Mouse (Mus musculus) spleen, adult 18-20 months (tissue): Measurements from ENCODE around the gene Lypd8.

ENCODE experiments used
- DNase-seq, 2 experiments: peaks; one replicate each; pipeline ENCODE4 v3.0.0; 2022; ENCODE audit warnings: mixed read lengths in 2 of 2

The Lypd8 gene

DNA sequence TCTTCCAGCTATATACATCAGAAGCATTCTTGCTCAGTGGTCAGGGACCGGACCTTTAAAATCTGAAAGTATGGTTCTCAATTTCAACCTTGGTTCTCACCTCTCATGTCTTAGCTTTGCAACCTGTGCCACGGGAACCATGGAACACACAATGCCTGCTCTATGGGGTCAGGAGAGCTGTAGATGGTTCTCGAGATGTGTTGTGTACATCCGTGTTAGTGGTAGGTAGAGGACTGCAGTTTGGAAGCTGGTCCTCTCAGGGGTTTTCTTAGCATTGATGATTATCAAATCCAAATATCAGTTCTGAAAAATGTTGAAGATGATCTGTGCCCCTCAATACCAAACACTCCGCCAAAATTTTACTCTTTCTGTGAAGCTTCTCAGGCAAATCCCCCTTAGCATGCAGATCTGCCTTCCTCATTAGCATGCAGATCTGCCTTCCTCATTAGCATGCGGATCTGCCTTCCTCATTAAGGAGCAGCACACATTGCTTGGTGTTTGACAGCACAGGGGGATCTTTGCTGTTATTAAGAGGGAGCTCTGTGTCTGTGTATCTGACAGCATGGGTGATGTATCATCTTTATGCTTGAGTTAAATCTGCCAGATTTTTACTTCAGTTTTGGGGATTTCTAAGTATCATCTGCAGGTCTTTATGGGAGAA, 21.3 kb downstream of the Lypd8 start:
- DNase-seq = no peak

DNA sequence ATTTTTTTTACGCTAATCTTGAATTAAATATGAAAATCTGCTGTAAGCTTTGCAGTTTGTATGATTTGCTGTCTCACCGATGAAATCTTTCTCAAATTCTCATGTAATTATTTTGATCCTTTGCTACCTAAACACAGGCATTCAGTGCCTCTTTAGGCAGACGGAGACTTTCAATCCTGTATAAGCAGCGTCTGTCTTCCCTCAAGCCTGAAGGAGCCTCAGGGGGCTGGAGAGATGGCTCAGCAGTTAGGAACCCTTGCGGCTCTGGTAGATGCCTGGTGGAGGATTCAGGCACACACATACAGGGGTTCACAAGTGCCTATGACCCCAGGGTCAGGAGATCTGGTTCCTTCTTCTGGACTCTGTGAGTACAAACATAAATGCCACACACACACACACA, 21.8 kb downstream of the Lypd8 start:
- DNase-seq = no peak

DNA sequence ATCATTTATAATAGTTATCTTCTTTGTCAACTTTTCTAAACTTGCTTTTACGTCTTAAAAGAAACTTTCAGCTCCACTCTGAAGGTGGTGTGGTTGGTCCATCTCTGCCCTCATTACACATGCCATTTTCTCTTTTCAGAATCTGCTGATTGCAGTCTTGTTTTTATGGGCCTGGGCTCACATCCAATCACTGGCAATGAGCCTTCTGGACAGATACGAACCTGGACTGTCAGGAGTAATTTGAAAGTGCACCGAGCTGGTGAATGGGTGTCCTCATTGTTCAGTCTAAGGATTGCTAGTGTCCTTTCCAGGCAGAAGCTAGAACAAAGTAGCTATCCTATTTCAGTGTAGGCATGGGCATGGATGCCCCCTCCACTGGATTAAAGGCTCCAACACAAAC, 29.2 kb downstream of the Lypd8 start:
- no peak for DNase-seq

DNA sequence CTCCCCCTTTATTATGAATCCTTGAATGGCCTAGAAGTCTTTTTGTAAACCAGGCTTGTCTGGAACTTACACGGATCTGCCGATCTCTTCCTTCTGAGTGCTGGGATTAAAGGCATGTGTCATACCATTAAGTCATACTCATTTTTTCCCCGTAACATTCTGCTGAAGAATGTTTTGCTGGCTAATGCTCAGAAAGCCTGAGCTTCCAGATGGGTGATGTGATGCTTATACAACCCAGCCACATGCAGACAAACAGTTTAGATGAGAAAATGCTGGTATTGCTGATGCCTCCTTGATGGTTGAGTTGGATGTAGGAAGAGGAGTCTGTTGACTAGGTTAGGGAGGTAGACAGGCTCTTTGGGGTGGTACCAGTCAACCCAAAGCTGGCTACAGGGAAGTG, 39.5 kb downstream of the Lypd8 start:
- no peak for DNase-seq

DNA sequence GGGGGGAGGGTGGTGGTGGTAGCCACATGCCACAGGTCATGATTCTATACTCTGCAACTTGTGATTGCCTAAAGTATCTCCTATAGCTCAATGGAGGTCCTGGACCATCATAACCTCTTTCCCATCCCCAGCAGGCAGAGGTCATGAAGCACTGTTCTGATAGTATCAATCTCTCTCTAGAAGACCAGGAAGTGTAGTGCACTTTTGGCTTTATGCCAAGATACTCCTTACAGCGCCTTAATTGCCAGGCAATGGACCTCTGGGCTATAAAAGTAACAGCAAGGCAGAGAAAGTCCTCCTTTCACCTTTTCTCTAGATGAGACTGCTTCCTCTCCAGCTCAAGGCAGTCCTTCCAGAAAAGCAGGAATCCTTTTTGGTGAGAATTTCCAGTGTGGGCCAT, 42.0 kb downstream of the Lypd8 start, which contains the start of gene 1810065E05Rik:
1810065E05Rik (plus strand) TSS at position 297 of the 400 bp plus-strand sequence.
- DNase-seq = no peak

DNA sequence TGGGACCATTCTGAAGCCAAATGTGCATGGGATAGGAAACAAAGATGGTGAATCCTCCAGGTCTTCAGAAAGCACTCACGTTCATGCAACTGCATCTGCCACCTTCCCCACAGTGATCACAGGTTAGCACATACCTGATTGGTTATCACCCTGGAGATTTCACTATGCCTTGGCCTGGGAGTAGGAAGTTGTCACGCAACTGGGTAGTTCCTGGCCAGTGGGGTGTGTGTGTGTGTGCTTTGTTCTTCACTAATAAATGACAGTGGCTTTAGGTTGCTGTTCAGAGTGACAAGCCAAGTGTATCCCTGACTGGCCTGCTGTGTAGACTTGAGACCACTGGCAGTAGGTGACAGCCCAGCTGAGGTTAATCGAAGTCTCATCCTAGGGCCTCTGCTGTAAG, 53.4 kb downstream of the Lypd8 start, which contains the start of gene Gm12253:
Gm12253 (plus strand) TSS at position 301 of the 400 bp plus-strand sequence.
- DNase-seq = no peak

DNA sequence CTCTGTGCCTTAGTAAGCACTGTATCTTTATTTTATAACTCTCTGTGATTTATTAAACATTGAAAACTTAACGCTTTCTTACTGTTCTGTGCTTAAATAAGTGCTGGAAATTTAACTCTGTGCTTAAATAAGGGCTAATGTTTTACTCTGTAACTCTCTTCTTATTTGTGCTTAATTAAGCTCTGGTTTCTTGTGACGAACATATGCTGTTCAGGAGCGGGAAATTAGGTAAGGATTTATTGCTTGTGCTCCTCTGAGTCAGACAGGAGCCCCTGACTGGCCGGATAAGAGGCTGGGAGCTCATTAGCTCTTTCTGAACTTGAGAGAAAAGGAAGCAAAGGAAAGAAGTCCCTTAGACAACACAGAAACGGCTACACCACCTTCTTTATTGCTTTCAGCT, 59.0 kb downstream of the Lypd8 start:
- DNase-seq = no peak
